Mouse (Mus musculus): Measurements from ENCODE around the gene Smad3. TPM values are rescaled to one million over a fixed set of nuclear protein-coding genes. Genes with fewer than 3 reads are reported as not detected.

Smad3 gene
- polyA plus RNA-seq, 1 experiment: 6.1 TPM

GRCm38 (mm10) chr9:63702502-63703013 lies 55.2 kb downstream of the Smad3 start:
- Histone ChIP-seq H3K4me1 (ENCODE audit: control insufficient read depth, insufficient read depth, low read length) (peaks cover 2% of the 10 kb centered on the region), H3K4me3 (ENCODE audit: control insufficient read depth, low read depth, low read length) (no peak overlapping the region), H3K27me3 (ENCODE audit: control insufficient read depth, insufficient read depth, low read length) (no peaks in the 10 kb centered on the region), H3K36me3 (ENCODE audit: control insufficient read depth, insufficient read depth, low read length) (no peaks in the 10 kb centered on the region), H3K27ac (ENCODE audit: control insufficient read depth, insufficient read depth, low read depth, low read length) (no peak overlapping the region)
- no peak for TF ChIP-seq CTCF (IDR thresholded peaks at IDR 0.05; ENCODE audit: control insufficient read depth, insufficient read depth, insufficient replicate concordance, low read depth, low read length)
- TF ChIP-seq POLR2A (IDR thresholded peaks at IDR 0.05; ENCODE audit: control insufficient read depth, low read depth, low read length): no peak

GRCm38 (mm10) chr9:63701957-63702309 lies 55.9 kb downstream of the Smad3 start:
- Histone ChIP-seq H3K36me3 (ENCODE audit: control insufficient read depth, insufficient read depth, low read length) (no peaks in the 10 kb centered on the region), H3K4me3 (ENCODE audit: control insufficient read depth, low read depth, low read length) (no peak overlapping the region), H3K27me3 (ENCODE audit: control insufficient read depth, insufficient read depth, low read length) (no peaks in the 10 kb centered on the region), H3K4me1 (ENCODE audit: control insufficient read depth, insufficient read depth, low read length) (peaks cover 2% of the 10 kb centered on the region), H3K27ac (ENCODE audit: control insufficient read depth, insufficient read depth, low read depth, low read length) (no peak overlapping the region)
- TF ChIP-seq POLR2A (IDR thresholded peaks at IDR 0.05; ENCODE audit: control insufficient read depth, low read depth, low read length) (no peak), CTCF (IDR thresholded peaks at IDR 0.05; ENCODE audit: control insufficient read depth, insufficient read depth, insufficient replicate concordance, low read depth, low read length) (no peak)

DNA sequence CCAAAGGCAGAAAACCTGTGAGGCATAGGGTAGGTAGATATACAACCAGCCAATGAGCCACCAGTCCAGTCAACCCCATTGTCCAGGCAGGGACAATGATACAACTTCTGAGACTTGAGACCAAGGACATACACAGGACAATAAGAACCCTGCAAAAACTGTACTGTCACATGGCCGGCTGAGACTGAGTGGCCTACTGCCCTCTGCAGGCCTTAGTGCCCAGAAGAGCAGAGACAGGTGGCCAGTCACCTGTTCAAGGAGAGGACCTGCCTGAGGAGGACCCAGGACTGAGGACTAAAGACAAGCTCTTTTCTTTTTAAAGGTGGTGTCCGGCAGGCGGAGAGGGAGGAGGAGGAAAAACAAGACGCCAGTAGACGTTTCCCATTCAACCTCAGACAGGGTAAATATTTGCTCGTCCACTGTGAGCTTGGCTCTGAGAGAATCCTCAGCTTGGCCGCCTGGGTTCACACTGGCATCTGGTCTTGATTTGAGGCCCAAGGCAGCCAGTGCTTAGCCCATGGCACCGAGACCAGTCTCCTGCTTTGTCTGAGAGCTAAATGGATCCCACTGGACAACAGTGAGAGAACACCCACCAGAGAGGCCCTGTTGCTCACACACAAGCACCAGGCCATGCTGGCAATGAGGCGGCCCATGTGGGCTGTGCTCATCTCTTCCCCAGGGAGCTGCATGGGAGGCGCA lies 56.4 kb downstream of the Smad3 start:
- Histone ChIP-seq H3K4me1 (ENCODE audit: control insufficient read depth, insufficient read depth, low read length) (peaks cover 2% of the 10 kb centered on the region), H3K27me3 (ENCODE audit: control insufficient read depth, insufficient read depth, low read length) (no peaks in the 10 kb centered on the region), H3K4me3 (ENCODE audit: control insufficient read depth, low read depth, low read length) (no peak overlapping the region), H3K36me3 (ENCODE audit: control insufficient read depth, insufficient read depth, low read length) (no peaks in the 10 kb centered on the region), H3K27ac (ENCODE audit: control insufficient read depth, insufficient read depth, low read depth, low read length) (no peak overlapping the region)
- TF ChIP-seq CTCF (IDR thresholded peaks at IDR 0.05; ENCODE audit: control insufficient read depth, insufficient read depth, insufficient replicate concordance, low read depth, low read length): no peak
- no peak for TF ChIP-seq POLR2A (IDR thresholded peaks at IDR 0.05; ENCODE audit: control insufficient read depth, low read depth, low read length)

- H3K4me3 ChIP-seq (ENCODE audit: control insufficient read depth, low read depth, low read length): no peak overlapping the region
- TF ChIP-seq POLR2A (IDR thresholded peaks at IDR 0.05; ENCODE audit: control insufficient read depth, low read depth, low read length) (no peak), CTCF (IDR thresholded peaks at IDR 0.05; ENCODE audit: control insufficient read depth, insufficient read depth, insufficient replicate concordance, low read depth, low read length) (no peak)
- no peaks in the 10 kb centered on the region for H3K36me3 ChIP-seq (ENCODE audit: control insufficient read depth, insufficient read depth, low read length)
- no peaks in the 10 kb centered on the region for H3K27me3 ChIP-seq (ENCODE audit: control insufficient read depth, insufficient read depth, low read length)
- no peak overlapping the region for H3K27ac ChIP-seq (ENCODE audit: control insufficient read depth, insufficient read depth, low read depth, low read length)
- H3K4me1 ChIP-seq (ENCODE audit: control insufficient read depth, insufficient read depth, low read length): peaks cover 2% of the 10 kb centered on the region
Observed at GRCm38 (mm10) chr9:63699145-63699544, 58.6 kb downstream of the Smad3 start.

- Histone ChIP-seq H3K27me3 (ENCODE audit: control insufficient read depth, insufficient read depth, low read length) (no peaks in the 10 kb centered on the region), H3K36me3 (ENCODE audit: control insufficient read depth, insufficient read depth, low read length) (no peaks in the 10 kb centered on the region), H3K27ac (ENCODE audit: control insufficient read depth, insufficient read depth, low read depth, low read length) (no peak overlapping the region), H3K4me1 (ENCODE audit: control insufficient read depth, insufficient read depth, low read length) (peaks cover 2% of the 10 kb centered on the region), H3K4me3 (ENCODE audit: control insufficient read depth, low read depth, low read length) (no peak overlapping the region)
- TF ChIP-seq CTCF (IDR thresholded peaks at IDR 0.05; ENCODE audit: control insufficient read depth, insufficient read depth, insufficient replicate concordance, low read depth, low read length) (no peak), POLR2A (IDR thresholded peaks at IDR 0.05; ENCODE audit: control insufficient read depth, low read depth, low read length) (no peak)
Observed at GRCm38 (mm10) chr9:63698320-63699045, 59.3 kb downstream of the Smad3 start.

- Histone ChIP-seq H3K36me3 (ENCODE audit: control insufficient read depth, insufficient read depth, low read length) (no peaks in the 10 kb centered on the region), H3K27me3 (ENCODE audit: control insufficient read depth, insufficient read depth, low read length) (no peaks in the 10 kb centered on the region), H3K27ac (ENCODE audit: control insufficient read depth, insufficient read depth, low read depth, low read length) (no peak overlapping the region), H3K4me3 (ENCODE audit: control insufficient read depth, low read depth, low read length) (no peak overlapping the region), H3K4me1 (ENCODE audit: control insufficient read depth, insufficient read depth, low read length) (peaks cover 2% of the 10 kb centered on the region)
- TF ChIP-seq POLR2A (IDR thresholded peaks at IDR 0.05; ENCODE audit: control insufficient read depth, low read depth, low read length) (no peak), CTCF (IDR thresholded peaks at IDR 0.05; ENCODE audit: control insufficient read depth, insufficient read depth, insufficient replicate concordance, low read depth, low read length) (no peak)
Observed at GRCm38 (mm10) chr9:63697606-63698005, 60.2 kb downstream of the Smad3 start.

GRCm38 (mm10) chr9:63696463-63697105 lies 61.2 kb downstream of the Smad3 start:
- no peaks in the 10 kb centered on the region for H3K36me3 ChIP-seq (ENCODE audit: control insufficient read depth, insufficient read depth, low read length)
- TF ChIP-seq CTCF (IDR thresholded peaks at IDR 0.05; ENCODE audit: control insufficient read depth, insufficient read depth, insufficient replicate concordance, low read depth, low read length): no peak
- TF ChIP-seq POLR2A (IDR thresholded peaks at IDR 0.05; ENCODE audit: control insufficient read depth, low read depth, low read length): no peak
- H3K27me3 ChIP-seq (ENCODE audit: control insufficient read depth, insufficient read depth, low read length): no peaks in the 10 kb centered on the region
- H3K4me3 ChIP-seq (ENCODE audit: control insufficient read depth, low read depth, low read length): no peak overlapping the region
- H3K4me1 ChIP-seq (ENCODE audit: control insufficient read depth, insufficient read depth, low read length): no peaks in the 10 kb centered on the region; the same call in 1 of the 2 replicates
- no peak overlapping the region for H3K27ac ChIP-seq (ENCODE audit: control insufficient read depth, insufficient read depth, low read depth, low read length)
